Mouse (Mus musculus) thymus, adult 2 months (tissue): ENCODE results near the gene Ift88.
"Not testable (repeated sequence)": the region's sequence is repeated elsewhere in the genome, so short reads cannot be mapped to it uniquely, and the experiment has no call there.

ENCODE experiments used
- CTCF ChIP-seq: fragments of 200-500 bp; IDR thresholded peaks from 2 replicates; pipeline ENCODE4 v1.5.1; 2012; ENCODE audit warnings: mild to moderate bottlenecking, control low read depth, low read length, moderate library complexity, borderline replicate concordance; ENCODE audit not compliant: control insufficient read depth, poor library complexity, insufficient read depth; ENCODE audit errors: extremely low read depth
- POLR2A ChIP-seq: fragments of 200-500 bp; IDR thresholded peaks from 2 replicates; pipeline ENCODE4 v1.6.1; 2012; ENCODE audit warnings: mild to moderate bottlenecking, low read length, control low read depth, moderate library complexity; ENCODE audit not compliant: control insufficient read depth, poor library complexity, insufficient read depth; ENCODE audit errors: extremely low read depth

DNA sequence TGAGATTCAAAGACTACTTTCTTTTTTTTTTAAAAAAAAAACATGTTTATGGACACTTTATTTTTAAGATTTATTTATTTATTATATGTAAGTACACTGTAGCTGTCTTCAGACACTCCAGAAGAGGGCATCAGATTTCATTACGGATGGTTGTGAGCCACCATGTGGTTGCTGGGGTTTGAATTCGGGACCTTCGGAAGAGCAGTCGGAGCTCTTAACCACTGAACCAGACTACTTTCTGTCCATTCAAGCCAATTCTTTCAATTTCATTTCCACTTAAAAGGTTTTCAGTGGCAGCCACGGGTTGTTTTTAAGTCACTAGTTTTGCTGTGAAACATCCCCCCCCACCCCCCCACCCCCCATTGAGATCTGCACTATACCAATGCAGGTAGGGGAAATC is 36.5 kb downstream of the Ift88 start:
- TF ChIP-seq CTCF, POLR2A: not testable (repeated sequence)
